Mouse (Mus musculus) heart, postnatal 0 days (tissue): ENCODE results near the gene Shroom3. TPM values are rescaled to one million over a fixed set of nuclear protein-coding genes. Genes with fewer than 3 reads are reported as not detected.

Experiments used
- ATAC-seq: fragments of 200-750 bp; cut with Nextera tagmentation; 2 replicates; pipeline ENCODE4 v1.8.0; 2017; ENCODE audit warnings: low read depth, moderate number of reproducible peaks, moderate library complexity; ENCODE audit not compliant: insufficient read depth
- DNase-seq: peaks from one replicate; pipeline ENCODE4 v3.0.0-alpha.2; 2016; ENCODE audit warnings: low spot score
- H3K27ac ChIP-seq: fragments of 300-500 bp; sonication (generic); 2 replicates; pipeline ENCODE4 v1.5.1; 2014; ENCODE audit warnings: low read depth, mild to moderate bottlenecking
- H3K27me3 ChIP-seq: fragments of 300-500 bp; sonication (generic); 2 replicates; pipeline ENCODE4 v1.6.1; 2014; ENCODE audit warnings: low read length, mixed read lengths; ENCODE audit not compliant: control insufficient read depth, insufficient read depth
- H3K36me3 ChIP-seq: fragments of 300-500 bp; sonication (generic); replicated peaks from 2 replicates; pipeline ENCODE4 v1.6.1; 2014; ENCODE audit warnings: low read length, mixed read lengths; ENCODE audit not compliant: control insufficient read depth, insufficient read depth
- H3K4me1 ChIP-seq: fragments of 300-500 bp; sonication (generic); 2 replicates; pipeline ENCODE4 v1.6.1; 2014; ENCODE audit warnings: antibody characterized with exemption; ENCODE audit not compliant: control insufficient read depth, insufficient read depth
- H3K4me2 ChIP-seq: fragments of 300-500 bp; sonication (generic); 2 replicates; pipeline ENCODE4 v1.6.1; 2014; ENCODE audit warnings: low read depth, mild to moderate bottlenecking, low read length, moderate library complexity
- H3K4me3 ChIP-seq: fragments of 300-500 bp; sonication (generic); 2 replicates; pipeline ENCODE4 v1.5.1; 2014; ENCODE audit warnings: low read depth, low read length
- H3K9ac ChIP-seq: fragments of 300-500 bp; sonication (generic); replicated peaks from 2 replicates; pipeline ENCODE4 v1.6.1; 2014; ENCODE audit warnings: low read depth, low read length, mixed read lengths
- H3K9me3 ChIP-seq: fragments of 300-500 bp; sonication (generic); replicated peaks from 2 replicates; pipeline ENCODE4 v1.6.1; 2016; ENCODE audit warnings: low read length; ENCODE audit not compliant: control insufficient read depth
- CTCF ChIP-seq: IDR thresholded peaks from 2 replicates; pipeline ENCODE4 v1.5.1; 2016; ENCODE audit warnings: antibody characterized with exemption, control low read depth, low read depth
- EP300 ChIP-seq: IDR thresholded peaks from 2 replicates; pipeline ENCODE4 v1.6.1; 2016; ENCODE audit warnings: antibody characterized with exemption, low read depth
- WGBS: fragments of 180-500 bp; shearing (Covaris S2); extraction: QIAGEN DNeasy Blood & Tissue Kit; methylation state at CpG from one replicate; pipeline ENCODE4 v1.1.7; 2014; 5-methylcytosine and 5-hydroxymethylcytosine counted together
- polyA plus RNA-seq: library from polyadenylated mRNA; unstranded; fragments of >200 nt; fragmentation: Nextera tagmentation; extraction: Ambion mirVana; gene quantifications from 2 replicates; pipeline ENCODE4 v1.2.1, GENCODE M21; 2015
- total RNA-seq: library from RNA; depleted of rRNA; stranded (reverse); fragments of >200 nt; gene quantifications from 2 replicates; pipeline ENCODE4 v1.2.3, GENCODE M21; 2014; ENCODE audit warnings: low replicate concordance

The Shroom3 gene
- total and polyA plus RNA-seq, 2 experiments from 2014 or later: 13.3 to 72.4 TPM

DNA sequence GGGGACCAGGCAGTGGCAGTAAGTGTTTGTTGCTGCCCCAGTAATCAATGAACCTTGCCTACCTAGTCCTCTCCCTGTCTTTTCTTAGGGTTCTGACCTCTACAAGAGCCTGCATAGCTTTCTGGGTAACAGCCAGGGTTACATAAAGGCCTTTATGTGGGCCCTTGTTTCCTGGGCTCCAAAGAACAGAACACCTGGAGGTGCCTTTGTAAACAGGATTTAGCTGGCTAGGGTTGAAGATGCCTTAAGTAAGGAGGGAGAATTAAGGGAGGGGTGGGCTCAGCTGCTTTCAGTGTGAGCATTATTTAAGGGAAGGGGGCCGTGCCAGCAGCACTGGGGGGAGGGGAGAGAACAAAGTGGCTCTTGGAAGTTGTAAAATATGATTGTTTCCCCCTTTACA, 210.5 kb downstream of the Shroom3 start:
- no peak for ATAC-seq
- 47% methylated on average over 1 of the region's 1 CpGs for WGBS
- H3K36me3 ChIP-seq: no peaks in the 10 kb centered on the region
- no peak overlapping the region for H3K4me3 ChIP-seq
- no peak overlapping the region for H3K9ac ChIP-seq
- H3K4me2 ChIP-seq: no peak overlapping the region
- H3K9me3 ChIP-seq: no peaks in the 10 kb centered on the region
- no peaks in the 10 kb centered on the region for H3K27me3 ChIP-seq
- DNase-seq: no peak
- H3K27ac ChIP-seq: no peak overlapping the region
- no peak for TF ChIP-seq EP300
- TF ChIP-seq CTCF: no peak
- peaks cover 17% of the 10 kb centered on the region for H3K4me1 ChIP-seq

GRCm38 (mm10) chr5:92895877-92896276, 212.6 kb downstream of the Shroom3 start:
- Histone ChIP-seq H3K4me2 (no peak overlapping the region), H3K9me3 (no peaks in the 10 kb centered on the region), H3K4me3 (no peak overlapping the region), H3K27me3 (no peaks in the 10 kb centered on the region), H3K9ac (no peak overlapping the region), H3K27ac (no peak overlapping the region), H3K36me3 (no peaks in the 10 kb centered on the region), H3K4me1 (peaks cover 22% of the 10 kb centered on the region)
- DNase-seq: no peak
- WGBS: 90% methylated on average over 8 of the region's 8 CpGs
- no peak for ATAC-seq
- no peak for TF ChIP-seq CTCF
- TF ChIP-seq EP300: no peak

- Histone ChIP-seq H3K9ac (no peak overlapping the region), H3K27me3 (no peaks in the 10 kb centered on the region), H3K36me3 (no peaks in the 10 kb centered on the region), H3K4me3 (no peak overlapping the region), H3K4me1 (peaks cover 22% of the 10 kb centered on the region), H3K27ac (peak overlapping the region; percentile 80; the same call in 1 of the 2 replicates), H3K4me2 (no peak overlapping the region), H3K9me3 (no peaks in the 10 kb centered on the region)
- DNase-seq (no peak), ATAC-seq (no peak)
- 65% methylated on average over 1 of the region's 1 CpGs for WGBS
- TF ChIP-seq CTCF: no peak
- TF ChIP-seq EP300: no peak
Observed at GRCm38 (mm10) chr5:92896725-92897280, 213.6 kb downstream of the Shroom3 start.

DNA sequence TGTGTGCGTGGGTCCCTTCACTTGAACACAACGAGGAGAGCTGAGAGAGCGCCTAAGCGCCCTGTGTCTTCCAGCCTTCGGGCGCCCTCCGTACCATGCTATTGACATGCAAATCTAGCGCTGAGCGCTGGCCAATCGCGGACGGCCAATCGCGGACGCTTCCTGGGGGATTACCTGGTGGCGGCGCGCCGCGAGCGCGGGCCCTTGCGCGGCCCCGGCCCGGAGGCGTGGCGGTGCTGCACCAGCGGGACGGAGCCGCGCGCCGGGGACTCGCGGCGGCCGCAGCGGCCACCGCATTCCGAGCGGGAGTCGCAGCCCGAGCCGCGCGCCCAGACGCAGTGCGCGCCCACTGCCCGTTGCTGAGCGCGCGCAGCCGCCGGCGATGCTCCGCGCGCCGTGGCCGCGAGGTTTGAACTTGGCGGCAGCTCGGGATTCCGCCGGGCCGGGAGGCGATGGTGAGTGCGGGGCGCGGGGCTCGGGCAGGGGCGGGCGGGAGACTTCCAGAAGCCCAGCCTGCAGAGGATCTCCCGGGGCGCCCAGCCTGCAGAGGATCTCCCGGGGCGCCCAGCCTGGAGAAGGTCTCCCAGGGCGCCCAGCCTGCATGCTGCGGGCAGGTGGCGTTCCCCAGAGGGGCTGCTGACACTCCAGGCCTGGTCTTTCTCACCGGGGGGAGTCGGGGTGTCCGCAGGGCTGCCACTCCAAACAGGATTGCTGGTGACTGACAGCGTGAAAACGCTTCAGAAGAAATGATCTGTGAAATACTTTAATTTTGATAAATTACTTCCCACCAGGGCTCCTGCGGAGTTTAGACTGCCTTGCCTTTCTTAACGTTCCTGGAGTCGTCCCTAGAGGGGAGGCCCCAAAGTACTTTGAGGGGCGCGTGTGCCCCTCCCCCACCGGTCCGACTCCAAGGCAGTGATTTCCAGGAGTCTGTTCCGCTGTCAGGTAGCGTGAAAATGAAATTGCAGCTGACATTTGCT, 214.8 kb downstream of the Shroom3 start:
- H3K9ac ChIP-seq: peak overlapping the region; percentile 76
- peak; percentile 95 for ATAC-seq
- peak overlapping the region; percentile 60 for H3K4me3 ChIP-seq
- DNase-seq: peak; percentile 83
- no peaks in the 10 kb centered on the region for H3K9me3 ChIP-seq
- H3K27ac ChIP-seq: peak overlapping the region; percentile 80
- WGBS: under 1% methylated on average over 94 of the region's 96 CpGs
- peak overlapping the region; percentile 81 for H3K4me2 ChIP-seq
- no peaks in the 10 kb centered on the region for H3K27me3 ChIP-seq
- no peak for TF ChIP-seq EP300
- no peak for TF ChIP-seq CTCF
- H3K4me1 ChIP-seq: peaks cover 22% of the 10 kb centered on the region
- H3K36me3 ChIP-seq: no peaks in the 10 kb centered on the region

DNA sequence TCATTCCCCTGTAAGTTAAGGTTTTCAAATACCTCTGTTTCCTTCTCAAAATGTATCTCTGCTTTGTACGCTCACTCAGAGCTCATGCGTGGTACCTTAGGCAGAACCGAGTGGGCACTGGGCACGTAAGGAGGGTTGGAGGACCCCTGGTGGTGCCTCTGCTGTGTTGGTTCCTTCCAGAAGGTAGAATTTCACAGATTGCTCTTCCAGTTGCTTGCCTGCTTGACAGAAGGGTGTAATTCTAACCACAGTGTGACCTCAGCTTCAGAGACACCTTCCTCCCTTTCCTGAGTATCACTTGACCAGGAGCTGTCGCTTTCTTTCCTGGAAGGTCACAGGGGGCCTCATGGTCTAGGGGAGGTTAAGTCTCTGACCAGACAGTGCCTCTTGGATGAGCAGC, 217.2 kb downstream of the Shroom3 start:
- H3K4me1 ChIP-seq: peaks cover 37% of the 10 kb centered on the region
- no peak for ATAC-seq
- H3K27me3 ChIP-seq: no peaks in the 10 kb centered on the region
- no peaks in the 10 kb centered on the region for H3K36me3 ChIP-seq
- no peaks in the 10 kb centered on the region for H3K9me3 ChIP-seq
- H3K4me2 ChIP-seq: peak overlapping the region; percentile 81
- 39% methylated on average over 5 of the region's 5 CpGs for WGBS
- H3K27ac ChIP-seq: peak overlapping the region; percentile 26; the same call in 1 of the 2 replicates
- DNase-seq: no peak
- H3K4me3 ChIP-seq: peak overlapping the region; percentile 60; the same call in 1 of the 2 replicates
- peak; percentile 8; the same call in 1 of the 2 replicates for TF ChIP-seq CTCF
- TF ChIP-seq EP300: no peak
- H3K9ac ChIP-seq: no peak overlapping the region; the same call in 1 of the 2 replicates
